ENCODE assay signal across 19 mouse cellular contexts in genomic region chr5:36714832-36715231, GRCm38 (mm10). TPM values are rescaled to one million over a fixed set of nuclear protein-coding genes. Genes with fewer than 3 reads are reported as not detected.
DNase-seq lines count a peak whose midpoint lies in the region; ATAC-seq and TF ChIP-seq lines count a peak whose summit lies in the region.
"Had no signal": no experiment of that assay in that cellular context is flagged by ENCODE, and none has a peak within 500 bp of the region (broad histone marks: within the 10 kb centered on the region; RNA-seq: fewer than 3 reads in every experiment).

No protein-coding gene starts in this region.

- no peak for TF ChIP-seq CTCF in lung, postnatal 0 days (IDR thresholded peaks at IDR 0.05)
- TF ChIP-seq CTCF in embryonic fibroblast, embryonic 13.5 days (IDR thresholded peaks at IDR 0.05; ENCODE audit: borderline replicate concordance, insufficient read depth, low read length) = no peak

- H3K4me3 ChIP-seq in heart, embryonic 14.5 days (ENCODE audit: control insufficient read depth in 1 of 2, insufficient read depth in 1 of 2, low read depth in 1 of 2, low read length in 2 of 2) = no peak overlapping the region
- no peak overlapping the region for H3K4me3 ChIP-seq in lung, postnatal 0 days (ENCODE audit: low read depth, low read length)
- H3K4me3 ChIP-seq in embryonic fibroblast, embryonic 13.5 days (ENCODE audit: insufficient read depth, low read length) = no peak overlapping the region
- H3K4me3 ChIP-seq: neural tube, embryonic 13.5 days had no signal

- H3K9me3 ChIP-seq in heart, embryonic 14.5 days (ENCODE audit: control insufficient read depth, low read length) = no peaks in the 10 kb centered on the region
- no peaks in the 10 kb centered on the region for H3K9me3 ChIP-seq in lung, postnatal 0 days (ENCODE audit: low read length)
- H3K9me3 ChIP-seq: neural tube, embryonic 13.5 days had no signal

- no peaks in the 10 kb centered on the region for H3K36me3 ChIP-seq in heart, embryonic 14.5 days (ENCODE audit: control insufficient read depth, insufficient read depth, low read length)
- no peaks in the 10 kb centered on the region for H3K36me3 ChIP-seq in lung, postnatal 0 days (ENCODE audit: insufficient read depth, low read length)
- H3K36me3 ChIP-seq: neural tube, embryonic 13.5 days had no signal

- peak overlapping the region; percentile 60 to 94 for H3K27ac ChIP-seq in heart, embryonic 14.5 days (replicated peaks in 1 of 2; ENCODE audit: control insufficient read depth in 1 of 2, insufficient read depth in 1 of 2, low read depth in 2 of 2, low read length in 2 of 2)
- H3K27ac ChIP-seq in lung, postnatal 0 days (ENCODE audit: low read length) = no peak overlapping the region
- peak overlapping the region; percentile 83 for H3K27ac ChIP-seq in embryonic fibroblast, embryonic 13.5 days (ENCODE audit: insufficient read depth, low read length)
- H3K27ac ChIP-seq: hindbrain, embryonic 14.5 days; neural tube, embryonic 13.5 days had no signal

- no peaks in the 10 kb centered on the region for H3K27me3 ChIP-seq in heart, embryonic 14.5 days (ENCODE audit: control insufficient read depth, insufficient read depth, low read length)
- H3K27me3 ChIP-seq in lung, postnatal 0 days (replicated peaks; ENCODE audit: insufficient read depth, low read length) = peaks cover 16% of the 10 kb centered on the region; the same call in 1 of the 2 replicates
- H3K27me3 ChIP-seq: neural tube, embryonic 13.5 days had no signal

- peak; percentile 38; the same call in 1 of the 2 replicates for TF ChIP-seq EP300 in lung, postnatal 0 days (IDR thresholded peaks at IDR 0.05)

- H3K4me2 ChIP-seq in heart, embryonic 14.5 days (ENCODE audit: low read length) = no peak overlapping the region
- no peak overlapping the region for H3K4me2 ChIP-seq in lung, postnatal 0 days (replicated peaks; ENCODE audit: low read depth, low read length)
- H3K4me2 ChIP-seq: hindbrain, embryonic 14.5 days; midbrain, embryonic 11.5 days; neural tube, embryonic 13.5 days had no signal

- no peak for DNase-seq in heart, postnatal 4 days
- peak; percentile 56 for DNase-seq in lung, postnatal 0 days (ENCODE audit: low spot score)
- DNase-seq in lung, postnatal 14 days = no peak
- DNase-seq in thymus, postnatal 10 days (ENCODE audit: low spot score in 2 of 2) = no peak
- DNase-seq in cerebellum, postnatal 14 days = no peak
- DNase-seq: adrenal gland, postnatal 36 days; cerebellum, adult 9-10 months; gastrocnemius, postnatal 36 days; kidney, postnatal 14 days; left cerebral cortex, postnatal 4 days; lung, postnatal 4 days; thymus, postnatal 14 days had no signal

- H3K9ac ChIP-seq in heart, embryonic 14.5 days (ENCODE audit: low read length) = no peak overlapping the region
- H3K9ac ChIP-seq in lung, postnatal 0 days (replicated peaks; ENCODE audit: low read depth) = no peak overlapping the region
- H3K9ac ChIP-seq: hindbrain, embryonic 14.5 days; neural tube, embryonic 13.5 days had no signal

- H3K4me1 ChIP-seq in heart, embryonic 14.5 days (ENCODE audit: control insufficient read depth in 2 of 2, insufficient read depth in 2 of 2, low read length in 2 of 2) = peaks cover 46 to 48% of the 10 kb centered on the region in 2 experiments
- peaks cover 6% of the 10 kb centered on the region for H3K4me1 ChIP-seq in lung, postnatal 0 days (ENCODE audit: insufficient read depth, low read depth, low read length)
- peaks cover 29% of the 10 kb centered on the region for H3K4me1 ChIP-seq in embryonic fibroblast, embryonic 13.5 days (ENCODE audit: control insufficient read depth, insufficient read depth, low read length)

- TF ChIP-seq POLR2A in embryonic fibroblast, embryonic 13.5 days (IDR thresholded peaks at IDR 0.05; ENCODE audit: low read depth, low read length) = no peak

- 58% methylated on average over 3 of the region's 3 CpGs for WGBS in heart, embryonic 14.5 days
- 58% methylated on average over 3 of the region's 3 CpGs for whole genome bisulfite sequencing in lung, postnatal 0 days

- ATAC-seq in heart, embryonic 14.5 days (ENCODE audit: insufficient number of reproducible peaks, insufficient read depth, low FRiP score, low read depth) = no peak
- ATAC-seq in lung, postnatal 0 days = peak; percentile 24; the same call in 1 of the 2 replicates
- ATAC-seq: activated CD4-positive, CD25-positive, alpha-beta regulatory T cell, adult 4 months; intestine, postnatal 0 days had no signal

RNA-seq across cellular contexts. Expression of gene D5Ertd579e, which starts 19.0 kb away (rescaled TPM):
- polyA plus RNA-seq in heart, embryonic 14.5 days (2014; fragmentation: Nextera tagmentation; extraction: Ambion mirVana) = 33.2 and 38.2 TPM in 2 replicates
- total RNA-seq in heart, postnatal 4 days (2021) = 100 to 1,000 TPM; 101 to 105 TPM
- polyA plus RNA-seq in lung, postnatal 0 days (2015; fragmentation: Nextera tagmentation; extraction: Ambion mirVana) = 13.1 and 14.6 TPM in 2 replicates
- polyA plus RNA-seq in embryonic fibroblast, embryonic 13.5 days (2011; ENCODE audit: insufficient read length, low read depth, missing spikeins) = 56.7 and 56.9 TPM in 2 replicates

RNA-seq across cellular contexts. Expression of gene Bloc1s4, which starts 33.6 kb away (rescaled TPM):
- 19.9 and 22.7 TPM in 2 replicates for polyA plus RNA-seq in heart, embryonic 14.5 days (2014; fragmentation: Nextera tagmentation; extraction: Ambion mirVana)
- total RNA-seq in heart, postnatal 4 days (2021) = 10 to 100 TPM; 11.6 to 13.7 TPM
- polyA plus RNA-seq in lung, postnatal 0 days (2015; fragmentation: Nextera tagmentation; extraction: Ambion mirVana) = 26.8 and 28.3 TPM in 2 replicates
- 9.3 and 11.4 TPM in 2 replicates for polyA plus RNA-seq in embryonic fibroblast, embryonic 13.5 days (2011; ENCODE audit: insufficient read length, low read depth, missing spikeins)
